Mouse (Mus musculus): ENCODE measurements around the gene Rgcc. TPM values are rescaled to one million over a fixed set of nuclear protein-coding genes. Genes with fewer than 3 reads are reported as not detected.

Rgcc gene
- polyA plus RNA-seq, 2 experiments = 226 to 357 TPM

DNA sequence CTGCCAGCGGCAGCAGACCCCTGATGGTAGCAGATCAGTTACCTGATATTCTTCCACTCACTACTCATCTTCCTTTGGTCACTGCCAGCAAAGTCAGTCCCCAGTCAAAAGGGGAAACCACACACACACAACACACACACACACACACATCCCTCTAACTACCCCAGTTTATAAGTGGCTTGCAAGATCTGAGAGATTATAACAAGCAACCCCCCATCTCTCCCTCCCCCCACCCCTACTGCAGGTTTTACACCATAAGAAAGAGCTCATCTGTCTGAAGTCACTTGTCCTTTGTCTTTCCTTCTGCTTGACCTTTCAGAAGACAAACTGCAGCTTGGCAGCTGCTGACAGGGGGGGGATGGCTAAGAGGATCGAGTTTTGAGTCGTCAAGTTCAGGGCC lies 26.0 kb downstream of the Rgcc start:
- peaks cover 0 to 2% of the 10 kb centered on the region in 2 experiments; a peak in 2 of 4 replicates for H3K4me1 ChIP-seq (replicated peaks; ENCODE audit: control insufficient read depth in 2 of 2, insufficient read depth in 2 of 2, low read length in 1 of 2)
- no peak overlapping the region for H3K4me2 ChIP-seq (ENCODE audit: low read depth)
- 57% methylated on average over 3 of the region's 3 CpGs for WGBS (ENCODE audit: insufficient replicate concordance)
- TF ChIP-seq EP300 (IDR thresholded peaks at IDR 0.05; ENCODE audit: low read depth) (no peak), CTCF (IDR thresholded peaks at IDR 0.05; ENCODE audit: low read depth) (no peak)
- no peak overlapping the region for H3K4me3 ChIP-seq (ENCODE audit: insufficient read depth in 1 of 2, low read depth in 2 of 2, low read length in 2 of 2)
- no peak overlapping the region for H3K9ac ChIP-seq (replicated peaks)
- ATAC-seq (ENCODE audit: insufficient read depth) (no peak), DNase-seq (ENCODE audit: low read depth in 3 of 3, low spot score in 3 of 3) (no peak)
- H3K9me3 ChIP-seq (ENCODE audit: control insufficient read depth, low read length) = no peaks in the 10 kb centered on the region
- H3K36me3 ChIP-seq (replicated peaks; ENCODE audit: control insufficient read depth, insufficient read depth, low read depth) = no peaks in the 10 kb centered on the region
- no peaks in the 10 kb centered on the region for H3K27me3 ChIP-seq (ENCODE audit: control insufficient read depth, insufficient read depth, low read length)
- no peak overlapping the region for H3K27ac ChIP-seq

DNA sequence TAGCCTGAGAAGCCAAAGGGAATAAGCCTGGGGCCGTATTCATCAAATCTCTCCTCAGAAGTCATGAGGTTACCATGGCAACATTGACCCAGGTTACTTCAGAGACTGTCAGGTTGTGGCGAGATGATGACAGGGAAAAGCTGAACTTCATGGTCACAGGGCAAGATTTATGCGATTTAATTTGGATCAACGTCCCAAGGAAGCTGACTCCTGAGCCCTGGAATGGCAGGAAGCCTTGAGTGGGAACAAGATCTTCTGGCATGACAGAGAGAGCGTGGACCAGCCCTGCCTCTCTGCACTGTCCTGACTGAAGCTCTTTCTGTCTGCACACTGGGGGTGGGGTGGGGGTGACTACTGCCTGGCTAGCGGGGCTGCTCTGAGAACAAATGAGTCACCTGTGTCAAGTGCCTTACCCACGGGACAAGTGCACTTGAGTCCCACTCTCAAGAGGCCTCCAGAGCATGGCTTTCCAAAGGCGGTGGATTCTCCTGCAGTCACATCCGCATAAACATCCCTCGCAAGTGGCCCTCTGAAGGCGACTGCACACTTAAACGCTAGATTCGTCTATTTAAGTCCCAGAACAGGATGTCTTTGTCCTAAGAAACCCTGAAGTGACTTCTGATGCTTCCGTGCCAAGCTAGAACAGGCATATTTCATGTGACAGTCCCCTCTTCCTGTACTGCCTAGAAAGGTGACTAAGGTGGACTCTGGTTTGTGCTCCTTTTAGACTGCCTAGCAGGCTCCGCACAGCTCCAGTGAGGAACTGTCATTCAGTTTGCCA lies 27.6 kb downstream of the Rgcc start:
- no peak overlapping the region for H3K9ac ChIP-seq (replicated peaks)
- H3K27me3 ChIP-seq (ENCODE audit: control insufficient read depth, insufficient read depth, low read length) = no peaks in the 10 kb centered on the region
- H3K4me3 ChIP-seq (ENCODE audit: insufficient read depth in 1 of 2, low read depth in 2 of 2, low read length in 2 of 2) = no peak overlapping the region
- no peak for ATAC-seq (ENCODE audit: insufficient read depth)
- no peaks in the 10 kb centered on the region for H3K9me3 ChIP-seq (ENCODE audit: control insufficient read depth, low read length)
- H3K4me2 ChIP-seq (ENCODE audit: low read depth) = no peak overlapping the region
- 71% methylated on average over 15 of the region's 15 CpGs for WGBS (ENCODE audit: insufficient replicate concordance)
- H3K4me1 ChIP-seq (replicated peaks; ENCODE audit: control insufficient read depth in 2 of 2, insufficient read depth in 2 of 2, low read length in 1 of 2) = peaks cover 0 to 2% of the 10 kb centered on the region in 2 experiments; a peak in 2 of 4 replicates
- DNase-seq (ENCODE audit: low read depth in 3 of 3, low spot score in 3 of 3) = no peak
- H3K27ac ChIP-seq = no peak overlapping the region
- no peak for TF ChIP-seq EP300 (IDR thresholded peaks at IDR 0.05; ENCODE audit: low read depth)
- no peak for TF ChIP-seq CTCF (IDR thresholded peaks at IDR 0.05; ENCODE audit: low read depth)
- no peaks in the 10 kb centered on the region for H3K36me3 ChIP-seq (replicated peaks; ENCODE audit: control insufficient read depth, insufficient read depth, low read depth)

DNA sequence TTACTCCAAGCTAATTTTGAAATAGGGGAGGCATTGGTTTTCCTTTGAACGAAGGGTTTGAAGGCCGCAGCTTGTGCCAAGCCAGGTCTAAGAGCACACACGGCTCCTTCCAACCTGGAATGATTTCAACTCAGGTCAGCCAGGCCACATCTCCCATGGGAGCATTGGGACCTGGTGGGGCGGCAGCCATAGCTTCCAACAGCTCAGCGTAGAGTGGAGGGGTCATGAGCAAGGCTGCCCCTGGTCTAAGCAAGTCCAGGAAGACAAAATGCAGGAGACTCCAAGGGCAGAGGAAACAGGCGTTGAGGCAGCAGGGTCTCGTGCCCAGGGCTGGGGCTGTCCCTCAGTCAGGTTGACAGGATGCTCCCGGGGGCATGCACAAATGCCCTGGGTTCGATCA lies 28.5 kb downstream of the Rgcc start:
- H3K4me1 ChIP-seq (replicated peaks; ENCODE audit: control insufficient read depth in 2 of 2, insufficient read depth in 2 of 2, low read length in 1 of 2) = peaks cover 0 to 2% of the 10 kb centered on the region in 2 experiments; a peak in 2 of 4 replicates
- no peak overlapping the region for H3K9ac ChIP-seq (replicated peaks)
- H3K9me3 ChIP-seq (ENCODE audit: control insufficient read depth, low read length) = no peaks in the 10 kb centered on the region
- ATAC-seq (ENCODE audit: insufficient read depth) = no peak
- H3K27me3 ChIP-seq (ENCODE audit: control insufficient read depth, insufficient read depth, low read length) = no peaks in the 10 kb centered on the region
- DNase-seq (ENCODE audit: low read depth in 3 of 3, low spot score in 3 of 3) = no peak
- no peak overlapping the region for H3K27ac ChIP-seq
- TF ChIP-seq CTCF (IDR thresholded peaks at IDR 0.05; ENCODE audit: low read depth) (no peak), EP300 (IDR thresholded peaks at IDR 0.05; ENCODE audit: low read depth) (no peak)
- H3K36me3 ChIP-seq (replicated peaks; ENCODE audit: control insufficient read depth, insufficient read depth, low read depth) = no peaks in the 10 kb centered on the region
- H3K4me3 ChIP-seq (ENCODE audit: insufficient read depth in 1 of 2, low read depth in 2 of 2, low read length in 2 of 2) = no peak overlapping the region
- WGBS (ENCODE audit: insufficient replicate concordance) = 72% methylated on average over 9 of the region's 9 CpGs
- no peak overlapping the region for H3K4me2 ChIP-seq (ENCODE audit: low read depth)

DNA sequence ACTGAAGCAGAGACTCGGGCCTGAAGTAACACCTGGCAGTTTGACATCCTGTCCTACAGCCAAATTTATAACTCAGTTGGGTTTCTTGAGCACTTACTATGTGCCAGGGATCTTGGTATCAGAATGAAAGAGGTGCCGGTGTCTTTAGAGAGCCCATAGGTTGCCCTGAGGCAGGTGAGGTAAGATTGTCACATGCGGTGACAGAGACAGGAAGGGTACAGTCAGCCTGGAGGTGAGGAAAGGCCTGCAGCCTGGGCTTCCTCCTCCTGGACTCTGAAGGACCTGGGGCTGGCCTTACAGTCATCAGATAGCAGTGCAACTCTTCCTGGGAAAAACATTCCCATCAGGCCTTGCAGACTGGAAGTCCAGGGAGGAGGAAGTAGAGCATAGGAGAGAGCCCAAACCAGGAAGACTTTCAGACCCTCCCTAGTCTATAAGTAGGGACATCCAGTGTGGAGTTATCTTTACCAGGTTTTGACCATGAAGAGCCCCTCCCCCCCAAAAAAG lies 29.2 kb downstream of the Rgcc start:
- Histone ChIP-seq H3K4me1 (replicated peaks; ENCODE audit: control insufficient read depth in 2 of 2, insufficient read depth in 2 of 2, low read length in 1 of 2) (peaks cover 0 to 2% of the 10 kb centered on the region in 2 experiments; a peak in 2 of 4 replicates), H3K27ac (no peak overlapping the region), H3K9me3 (ENCODE audit: control insufficient read depth, low read length) (no peaks in the 10 kb centered on the region), H3K4me3 (ENCODE audit: insufficient read depth in 1 of 2, low read depth in 2 of 2, low read length in 2 of 2) (no peak overlapping the region), H3K27me3 (ENCODE audit: control insufficient read depth, insufficient read depth, low read length) (no peaks in the 10 kb centered on the region), H3K9ac (replicated peaks) (no peak overlapping the region), H3K36me3 (replicated peaks; ENCODE audit: control insufficient read depth, insufficient read depth, low read depth) (no peaks in the 10 kb centered on the region), H3K4me2 (ENCODE audit: low read depth) (no peak overlapping the region)
- TF ChIP-seq CTCF (IDR thresholded peaks at IDR 0.05; ENCODE audit: low read depth) (no peak), EP300 (IDR thresholded peaks at IDR 0.05; ENCODE audit: low read depth) (no peak)
- WGBS (ENCODE audit: insufficient replicate concordance) = 86% methylated on average over 3 of the region's 3 CpGs
- DNase-seq (ENCODE audit: low read depth in 3 of 3, low spot score in 3 of 3) (no peak), ATAC-seq (ENCODE audit: insufficient read depth) (no peak)

- Histone ChIP-seq H3K9me3 (ENCODE audit: control insufficient read depth, low read length) (no peaks in the 10 kb centered on the region), H3K4me1 (replicated peaks; ENCODE audit: control insufficient read depth in 2 of 2, insufficient read depth in 2 of 2, low read length in 1 of 2) (0 out of 4 replicates have a peak, but pooled peaks cover 0 to 2% of the 10 kb centered on the region in 2 experiments), H3K27ac (no peak overlapping the region), H3K4me3 (ENCODE audit: insufficient read depth in 1 of 2, low read depth in 2 of 2, low read length in 2 of 2) (no peak overlapping the region), H3K36me3 (replicated peaks; ENCODE audit: control insufficient read depth, insufficient read depth, low read depth) (no peaks in the 10 kb centered on the region), H3K27me3 (ENCODE audit: control insufficient read depth, insufficient read depth, low read length) (no peaks in the 10 kb centered on the region), H3K9ac (replicated peaks) (no peak overlapping the region), H3K4me2 (ENCODE audit: low read depth) (no peak overlapping the region)
- TF ChIP-seq CTCF (IDR thresholded peaks at IDR 0.05; ENCODE audit: low read depth) (no peak), EP300 (IDR thresholded peaks at IDR 0.05; ENCODE audit: low read depth) (no peak)
- WGBS (ENCODE audit: insufficient replicate concordance) = 63% methylated on average over 1 of the region's 1 CpGs
- DNase-seq (ENCODE audit: low read depth in 3 of 3, low spot score in 3 of 3) (no peak), ATAC-seq (ENCODE audit: insufficient read depth) (no peak)
These were observed 31.9 kb downstream of the Rgcc start for GRCm38 (mm10) chr14:79269551-79269950.
